Mouse (Mus musculus) bone marrow macrophage, adult 2 months (primary cell): ENCODE measurements at regions not wholly inside any gene's neighbourhood (a gene's known extent, or its start where the extent isn't known, plus 50 kb on each side); places are given as distances from the start of the nearest gene placed in this dataset.

ENCODE experiments used
- CTCF ChIP-seq: IDR thresholded peaks from 2 replicates; pipeline ENCODE4 v1.5.1; 2012; ENCODE audit warnings: low read depth, mild to moderate bottlenecking, low read length, moderate library complexity
- POLR2A ChIP-seq: IDR thresholded peaks from 2 replicates; pipeline ENCODE4 v1.6.1; 2012; ENCODE audit warnings: mild to moderate bottlenecking, low read depth, low read length, borderline replicate concordance

DNA sequence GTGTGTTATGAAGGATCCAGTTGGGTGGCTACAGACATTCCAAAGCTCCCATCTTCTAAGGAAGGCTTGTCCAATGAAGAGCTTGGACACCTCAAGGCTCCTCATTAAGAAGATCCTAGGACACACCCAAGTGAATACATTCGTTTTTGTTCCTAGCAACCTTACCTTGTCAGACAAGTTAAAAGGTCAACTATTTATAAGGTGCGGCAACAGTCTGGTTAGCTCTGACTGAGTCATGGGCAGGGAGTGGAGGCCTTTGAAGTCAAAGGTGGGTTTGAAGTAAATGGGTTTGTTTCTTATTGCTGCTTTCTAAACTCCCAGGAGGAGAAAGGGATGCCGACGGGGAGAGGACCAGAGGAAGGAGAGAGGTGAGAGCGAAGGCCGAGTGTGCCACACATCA lies 1167.1 kb upstream of the Gulo start:
- TF ChIP-seq POLR2A (no peak), CTCF (no peak)
